Mouse (Mus musculus) heart, postnatal 10 days (tissue): Measurements from ENCODE around the gene Spcs2. TPM values are rescaled to one million over a fixed set of nuclear protein-coding genes. Genes with fewer than 3 reads are reported as not detected.

Experiments
- DNase-seq, 2 experiments: peaks; one replicate each; pipeline ENCODE4 v3.0.0; 2021
- intact Hi-C: fragments of 180-260 bp; cut with DNase I; formaldehyde crosslinking; loops from one replicate; pipeline ENCODE4 v1.15.1; 2025
- total RNA-seq, 2 experiments: library from RNA; stranded (reverse); gene quantifications; 2 replicates each; pipeline ENCODE4 v1.2.3; 2021

Spcs2 gene
- total RNA-seq, 2 experiments from 2014 or later, result 49.7 to 66.5 TPM

DNA sequence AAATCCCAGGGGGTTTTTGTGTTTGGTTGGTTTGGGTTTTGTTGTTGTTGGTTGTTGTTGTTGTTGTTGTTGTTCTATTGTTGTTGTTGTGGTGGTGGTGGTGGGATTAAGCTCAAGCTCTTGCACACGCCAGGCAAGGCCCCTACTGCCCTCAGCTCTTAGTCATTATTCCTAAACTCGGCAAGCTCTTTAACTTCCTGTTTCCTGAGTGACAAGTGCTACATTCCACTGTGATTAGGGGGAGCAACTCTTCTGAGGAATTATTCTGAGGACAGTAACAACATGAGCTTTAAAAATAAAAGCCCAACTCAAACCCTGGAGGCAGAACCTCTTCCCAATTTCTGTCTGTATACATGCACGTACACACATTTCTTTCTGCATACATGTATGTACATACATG lies 2.0 kb upstream of the Spcs2 start:
- intact Hi-C loops, result no loop called here
- peak in 1 of 2 experiments; percentile 23 for DNase-seq

DNA sequence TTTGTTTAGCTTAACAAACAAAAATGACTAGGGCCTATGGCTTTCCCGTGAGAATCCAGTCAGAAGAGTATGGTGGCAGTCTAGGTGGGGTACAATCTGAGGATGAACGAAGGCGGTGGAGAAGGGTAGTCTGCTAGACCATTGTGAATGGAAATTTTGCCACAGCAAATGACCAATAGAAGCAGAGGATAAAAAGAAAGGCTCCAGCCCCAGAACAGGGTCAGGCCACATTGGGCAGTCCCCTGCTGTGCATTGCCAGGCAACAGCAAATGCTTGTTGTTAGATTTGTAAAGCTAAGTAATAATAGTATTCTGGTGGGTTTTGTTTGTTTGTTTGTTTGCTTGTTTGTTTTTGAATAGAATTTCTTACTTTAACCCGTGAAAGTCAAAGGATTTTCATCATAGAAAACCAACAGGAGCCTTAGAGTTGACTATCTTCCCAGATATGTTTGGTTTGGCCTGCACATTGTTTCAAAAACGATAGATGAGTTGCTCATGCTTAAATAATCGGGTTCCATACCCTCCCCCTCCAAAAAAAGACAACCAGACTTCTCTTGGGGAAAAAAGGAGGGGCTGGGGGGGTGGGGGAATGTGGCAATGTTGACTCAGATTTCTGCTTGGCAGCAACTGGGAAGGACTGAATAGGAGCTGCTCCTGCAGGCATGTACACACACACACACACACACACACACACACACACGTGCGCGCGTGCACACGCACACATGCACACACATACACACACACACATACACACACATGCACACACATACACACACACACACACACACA lies 1.2 kb upstream of the Spcs2 start:
- intact Hi-C loops, result loop anchor here (5.0 kb wide), 1 partner anchor 37 kb away; the partner anchor contains the start of gene Neu3
- no peak for DNase-seq

DNA sequence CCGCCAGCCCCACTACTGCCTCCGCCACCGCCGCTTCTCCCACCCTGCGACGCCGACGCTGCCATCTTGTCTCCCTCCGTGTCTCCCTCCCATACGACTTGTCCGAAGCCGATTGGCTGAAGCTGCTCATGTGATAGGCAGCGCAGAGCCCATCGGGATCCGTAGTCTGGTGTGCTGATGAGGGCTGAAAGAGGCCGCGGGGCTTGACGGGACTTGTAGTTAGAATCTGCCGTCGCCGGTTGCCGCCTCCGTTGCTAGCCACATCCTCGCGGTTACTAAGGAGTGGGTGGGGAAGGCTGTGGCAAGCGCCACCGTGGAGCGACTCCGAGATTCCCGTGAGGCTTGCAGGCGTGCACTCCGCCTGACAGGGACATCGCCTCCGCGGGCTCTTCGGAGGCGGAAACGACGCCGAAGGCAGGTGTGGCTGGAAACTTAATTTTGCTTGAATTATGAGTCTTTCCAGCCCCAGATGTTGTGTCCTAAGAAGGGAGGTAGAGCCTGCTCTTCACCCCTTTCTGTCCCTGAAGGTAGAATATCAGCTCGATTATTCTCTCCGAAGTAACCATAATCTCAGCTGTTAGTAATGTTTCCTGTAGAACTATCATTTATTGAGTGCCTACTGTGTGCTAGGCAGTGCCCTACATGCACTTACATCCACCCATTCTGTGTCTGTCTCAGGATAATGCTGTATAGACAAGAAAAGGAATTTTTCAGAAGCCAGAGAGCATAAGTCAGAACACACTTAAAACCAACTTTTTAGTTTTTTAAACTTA lies 4.3 kb downstream of the Spcs2 start, which contains the start of gene Xrra1:
Gene Xrra1 (plus strand): TSS at position 304 of the 773 bp plus-strand sequence.
- intact Hi-C loops, result no loop called here
- DNase-seq, result peak; percentile 98

DNA sequence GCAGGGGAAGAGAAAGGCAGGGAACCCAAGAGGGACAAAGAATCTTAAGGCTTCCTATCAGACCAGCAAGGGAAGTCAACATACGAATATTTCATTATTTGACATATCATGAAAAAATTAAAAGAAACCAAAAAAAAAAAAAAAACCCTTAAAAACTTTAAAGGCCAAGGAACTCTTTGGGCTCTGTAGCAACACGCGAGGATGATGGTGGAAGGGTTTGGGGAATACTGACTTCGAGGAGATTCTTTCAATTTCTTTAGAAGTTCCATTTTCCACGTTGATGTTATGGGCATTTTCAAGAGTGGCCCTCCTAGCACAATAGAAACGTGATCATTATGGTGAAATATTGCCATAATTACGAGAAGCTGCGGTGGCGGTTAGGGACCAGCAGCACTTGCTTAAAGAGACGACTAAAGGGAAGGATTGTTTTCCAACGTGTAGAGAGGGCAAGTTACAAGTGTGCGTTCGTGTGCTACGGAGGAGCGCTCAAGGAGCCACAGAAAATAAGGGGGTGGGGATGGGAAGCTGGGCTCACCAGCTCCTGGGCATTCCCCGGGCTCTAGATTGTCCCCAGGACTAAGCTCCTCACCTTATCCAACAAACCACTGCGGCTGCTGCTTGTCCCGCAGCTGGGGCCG lies 5.0 kb downstream of the Spcs2 start:
- intact Hi-C loops, result no loop called here

DNA sequence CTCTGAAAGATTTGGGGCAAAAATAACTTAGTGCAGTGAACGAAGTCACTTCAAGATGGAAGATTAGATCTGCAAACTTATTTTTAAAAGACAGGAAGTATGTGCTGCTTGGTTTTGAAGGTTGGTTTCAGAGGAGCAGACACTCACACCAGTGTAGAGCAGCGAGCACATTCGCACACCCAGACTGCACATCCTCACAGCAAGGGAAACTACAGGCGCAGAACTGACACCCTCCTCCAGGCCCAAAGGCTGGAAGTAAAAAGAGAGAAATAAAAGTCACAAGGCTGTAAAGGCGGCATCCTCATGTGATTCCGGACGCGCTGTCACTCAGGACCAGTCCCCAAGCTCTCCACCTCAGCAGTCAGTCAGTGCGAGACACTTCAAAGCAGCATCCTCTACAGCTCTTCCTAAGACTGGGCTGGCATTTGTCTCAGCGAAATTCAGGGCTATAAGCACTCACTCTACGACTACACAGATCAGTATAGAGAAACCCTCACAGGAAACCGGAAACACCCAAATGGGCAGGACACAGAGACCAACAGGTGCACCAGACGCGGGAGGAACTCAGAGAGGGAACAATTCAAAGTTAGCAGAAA lies 6.9 kb downstream of the Spcs2 start:
- DNase-seq, result no peak
- intact Hi-C loops, result no loop called here

More for the DNA sequence above, 5.0 kb downstream of the Spcs2 start:
- DNase-seq, result no peak

DNA sequence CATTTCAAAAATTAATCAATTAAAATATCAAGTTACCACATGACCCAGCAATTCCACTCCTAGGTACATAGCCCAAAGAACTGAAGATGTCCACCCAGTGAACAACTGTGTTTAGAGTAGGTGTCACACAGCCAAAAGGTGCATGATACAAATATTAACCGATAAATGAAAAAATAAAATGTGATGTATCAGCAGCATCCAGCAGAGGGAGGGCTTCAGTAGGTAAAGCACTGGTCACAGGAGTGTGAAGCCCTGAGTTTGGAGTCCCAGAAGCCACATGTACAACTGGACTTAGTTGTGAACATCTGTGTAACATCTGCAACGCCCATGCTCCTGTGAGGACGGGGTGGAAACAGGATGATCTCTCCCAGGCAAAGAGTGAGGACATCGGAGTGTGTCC lies 9.0 kb downstream of the Spcs2 start:
- no peak for DNase-seq
- intact Hi-C loops, result no loop called here

DNA sequence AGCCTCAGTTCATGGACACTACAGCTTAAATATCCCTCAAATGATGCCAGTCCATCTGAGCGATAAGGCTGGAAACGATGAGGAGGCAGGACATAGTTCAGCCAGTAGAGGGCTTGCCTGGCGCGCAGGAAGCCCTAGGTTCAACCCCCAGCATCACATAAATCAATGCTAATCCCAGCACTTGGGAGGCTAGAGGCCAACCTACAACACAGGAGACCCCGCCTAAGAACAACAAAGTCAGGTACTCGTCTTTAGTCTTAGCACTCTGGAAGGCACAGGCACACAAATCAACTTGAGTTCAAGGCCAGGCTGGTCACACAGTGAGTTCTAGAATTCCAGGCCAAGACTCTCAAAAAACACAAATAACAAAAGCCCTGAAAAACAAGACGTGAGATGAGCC lies 9.9 kb downstream of the Spcs2 start:
- no peak for DNase-seq
- intact Hi-C loops, result no loop called here

DNA sequence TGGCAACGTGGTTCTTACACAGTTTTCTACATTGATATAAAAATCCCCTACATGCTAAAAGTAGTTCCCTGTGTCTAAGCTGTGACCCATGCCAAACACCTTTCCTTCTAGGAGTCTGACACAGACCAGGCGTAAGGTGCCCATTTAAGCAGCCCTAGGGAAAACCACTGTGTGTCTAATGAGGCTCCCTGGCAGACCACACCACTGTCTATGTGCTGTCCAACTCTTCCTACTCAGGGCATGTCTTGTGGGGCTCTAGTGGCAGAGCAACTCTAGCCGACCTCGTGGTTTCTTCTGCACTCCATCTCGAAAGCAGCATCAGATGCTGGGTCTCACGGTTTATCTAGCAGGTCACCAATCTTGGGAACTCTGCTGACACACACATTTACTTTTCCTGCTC lies 11.6 kb downstream of the Spcs2 start:
- intact Hi-C loops, result no loop called here
- DNase-seq, result no peak

DNA sequence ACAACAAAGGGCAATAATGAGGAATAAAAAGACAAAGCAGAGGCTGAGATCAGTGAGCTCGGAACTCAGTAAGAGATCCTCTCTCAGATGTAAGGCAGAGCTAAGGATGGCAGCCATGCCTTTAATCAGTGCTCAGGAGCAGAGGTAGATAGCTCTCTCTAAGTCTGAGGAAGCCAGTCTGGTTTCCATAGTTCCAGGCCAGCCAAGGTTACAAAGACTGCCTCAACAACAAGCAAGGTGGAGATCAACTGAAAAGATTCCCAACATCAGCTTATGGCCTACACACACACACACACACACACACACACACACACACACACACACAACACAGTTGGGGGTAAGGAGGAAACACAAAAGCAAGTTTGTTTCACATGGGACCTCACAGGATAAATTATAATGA lies 12.1 kb downstream of the Spcs2 start:
- DNase-seq, result no peak
- intact Hi-C loops, result no loop called here

DNA sequence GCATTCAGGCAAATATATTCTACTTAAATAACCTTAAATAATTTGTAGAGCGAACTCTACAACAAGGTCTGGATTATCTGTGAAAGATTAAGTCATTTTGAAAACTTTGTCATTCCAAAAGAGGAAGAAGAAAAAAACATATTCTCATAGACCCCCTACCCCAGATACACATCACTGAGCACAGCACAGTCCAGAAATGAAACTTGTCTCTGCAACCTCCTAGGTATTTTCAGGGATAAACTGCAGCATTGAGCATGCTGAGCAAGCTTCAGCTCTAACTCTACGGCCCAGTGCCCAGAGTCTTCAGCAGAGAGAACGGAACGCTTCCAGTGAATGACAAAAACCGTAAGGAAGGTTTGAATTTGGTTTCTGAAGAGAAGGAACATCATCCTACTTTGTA lies 12.7 kb downstream of the Spcs2 start:
- intact Hi-C loops, result no loop called here
- DNase-seq, result no peak

DNA sequence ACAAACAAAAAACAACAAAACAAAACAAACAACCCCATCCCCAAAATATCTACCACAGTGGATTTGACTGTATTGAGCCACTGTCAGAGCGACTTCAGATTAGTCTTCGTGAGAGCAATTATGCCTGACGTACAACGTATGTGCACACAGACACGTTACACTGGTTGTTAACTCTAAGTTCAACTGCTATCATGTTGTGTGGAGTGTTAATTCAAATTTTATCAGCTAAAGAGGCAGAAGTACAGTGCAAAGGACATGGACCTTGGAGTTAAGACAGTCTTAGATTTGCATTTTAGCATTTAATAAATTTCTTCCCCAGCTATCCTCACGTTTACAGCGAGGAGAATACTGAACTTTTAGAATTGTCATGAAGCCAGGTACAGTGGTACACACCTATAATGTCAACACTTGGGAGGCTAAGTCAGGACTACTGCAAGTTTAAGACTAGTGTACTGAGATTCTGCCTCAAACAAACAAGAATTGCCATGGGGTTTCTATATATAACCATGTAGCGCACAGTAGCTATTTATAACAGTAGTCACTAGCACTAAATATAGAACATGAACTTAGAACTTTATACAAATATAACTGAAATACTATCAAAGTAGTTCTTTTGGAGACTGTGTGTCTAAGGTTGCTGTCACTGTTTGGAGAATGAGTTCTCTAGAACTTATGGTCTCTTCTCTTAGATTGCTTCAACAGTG lies 17.6 kb downstream of the Spcs2 start:
- intact Hi-C loops, result no loop called here
- no peak for DNase-seq

DNA sequence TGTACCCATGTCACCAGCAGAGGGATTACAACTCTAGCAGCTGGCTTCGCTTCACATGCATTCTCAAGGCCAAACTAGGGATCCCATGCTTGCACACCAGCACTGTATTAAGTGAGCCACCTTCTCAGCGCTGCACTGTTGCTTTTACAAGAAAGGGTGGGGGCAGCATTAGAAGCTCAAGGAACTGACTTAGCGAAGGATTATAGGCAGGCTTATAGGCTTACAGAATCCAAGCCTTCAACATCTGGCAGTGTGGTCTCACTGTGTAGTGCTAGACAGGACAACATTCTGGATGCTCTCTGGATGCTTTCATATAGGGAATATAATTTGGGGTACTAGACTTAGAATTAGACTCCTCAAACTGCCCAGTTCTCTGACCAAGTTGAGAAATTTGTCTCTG lies 25.0 kb downstream of the Spcs2 start:
- no peak for DNase-seq
- intact Hi-C loops, result no loop called here

DNA sequence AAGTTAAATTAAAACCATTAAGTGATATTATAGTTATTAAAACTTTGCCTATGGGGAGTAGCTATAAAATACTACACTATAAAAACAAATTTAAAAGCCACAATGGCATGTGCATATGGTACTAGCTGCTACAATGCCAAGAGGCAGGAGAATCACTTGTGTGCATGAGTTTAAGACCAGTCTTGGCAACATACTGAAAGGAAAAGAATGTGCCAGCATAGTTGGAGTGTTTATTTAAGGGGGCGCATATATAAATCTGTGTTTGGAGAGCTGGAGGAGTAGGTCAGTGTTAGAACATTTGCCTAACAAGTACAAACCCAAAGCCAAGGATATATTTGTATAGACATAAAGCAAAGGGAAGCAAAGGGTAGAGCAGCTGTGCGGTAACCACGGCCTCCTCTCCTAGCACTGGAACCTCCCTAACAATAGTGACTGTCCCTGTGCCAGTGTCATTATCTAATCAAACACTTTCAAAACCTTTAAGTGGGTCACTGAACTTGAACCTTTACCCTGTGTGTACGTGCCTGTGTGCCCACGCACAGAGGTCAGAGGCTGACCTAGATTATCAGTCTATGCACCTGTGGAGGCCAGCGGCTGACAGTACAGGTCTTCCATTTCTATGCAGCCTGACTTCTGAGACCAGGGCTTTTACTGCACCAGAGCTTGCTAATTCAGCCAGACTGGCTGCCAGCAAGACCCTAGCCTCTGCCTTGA lies 25.7 kb downstream of the Spcs2 start:
- DNase-seq, result no peak
- intact Hi-C loops, result no loop called here

DNA sequence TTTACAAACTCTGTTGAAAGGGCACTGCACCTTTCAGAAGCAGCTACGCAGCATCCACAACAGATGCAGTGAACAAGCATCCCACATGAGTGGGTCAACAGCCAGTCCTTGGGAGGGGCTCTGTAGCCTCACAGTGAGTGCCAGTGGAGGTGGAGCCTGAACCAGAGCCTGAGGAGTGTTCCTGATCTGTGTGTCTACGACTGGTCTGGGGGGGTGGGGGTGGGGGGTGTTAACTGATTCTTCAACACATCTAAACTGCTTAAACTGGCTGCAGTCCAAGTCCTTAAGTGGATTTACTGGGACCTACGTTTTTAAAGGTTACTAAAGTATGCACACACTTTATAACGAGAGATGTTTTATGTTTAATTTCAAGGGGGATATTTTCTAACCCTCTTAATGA lies 26.5 kb downstream of the Spcs2 start:
- no peak for DNase-seq
- intact Hi-C loops, result no loop called here

DNA sequence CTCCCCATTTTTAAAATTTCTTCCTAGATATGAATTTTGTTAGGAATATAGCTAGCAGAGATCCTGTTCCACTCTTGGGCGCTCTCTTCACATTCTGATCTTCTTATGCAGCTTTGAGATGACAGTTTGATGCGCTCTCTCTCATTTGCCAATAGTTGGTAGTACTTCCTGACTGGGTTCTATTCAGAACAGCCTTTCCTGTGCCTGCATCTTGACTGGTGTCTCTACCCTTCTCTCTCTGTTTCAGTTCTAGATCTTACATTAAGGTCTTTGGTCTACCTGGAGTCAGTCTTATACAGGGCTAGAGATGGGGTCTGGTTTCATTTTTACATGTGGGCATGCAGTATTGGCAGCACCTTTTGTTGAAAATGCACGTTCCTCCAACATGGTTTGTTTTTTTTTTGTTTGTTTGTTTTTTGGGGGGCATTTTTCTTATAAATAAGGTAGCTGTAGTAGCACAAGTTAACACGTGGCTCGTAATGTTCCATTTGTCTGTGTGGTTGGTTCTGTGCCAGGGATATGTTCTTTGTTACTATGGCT lies 28.9 kb downstream of the Spcs2 start:
- intact Hi-C loops, result no loop called here

DNA sequence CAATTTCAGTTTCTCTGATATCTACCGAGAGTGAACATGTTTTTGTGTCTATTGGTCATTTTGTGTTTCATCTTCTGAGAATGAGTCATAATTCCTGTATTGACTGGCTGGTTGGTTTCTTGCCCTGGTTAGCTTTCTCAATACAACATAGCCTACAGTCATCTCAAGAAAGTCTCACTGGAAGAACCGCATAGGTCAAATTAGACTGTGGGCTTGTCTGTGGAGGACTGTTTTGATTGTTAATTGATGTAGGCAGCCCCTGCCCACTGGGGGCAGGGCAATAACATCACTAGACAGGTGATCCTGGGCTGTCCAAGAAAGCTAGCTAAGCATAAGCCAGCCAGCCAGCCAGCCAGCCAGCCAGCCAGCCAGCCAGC lies 29.4 kb downstream of the Spcs2 start:
- intact Hi-C loops, result no loop called here
- no peak for DNase-seq

More for the DNA sequence above, 28.9 kb downstream of the Spcs2 start:
- no peak for DNase-seq

DNA sequence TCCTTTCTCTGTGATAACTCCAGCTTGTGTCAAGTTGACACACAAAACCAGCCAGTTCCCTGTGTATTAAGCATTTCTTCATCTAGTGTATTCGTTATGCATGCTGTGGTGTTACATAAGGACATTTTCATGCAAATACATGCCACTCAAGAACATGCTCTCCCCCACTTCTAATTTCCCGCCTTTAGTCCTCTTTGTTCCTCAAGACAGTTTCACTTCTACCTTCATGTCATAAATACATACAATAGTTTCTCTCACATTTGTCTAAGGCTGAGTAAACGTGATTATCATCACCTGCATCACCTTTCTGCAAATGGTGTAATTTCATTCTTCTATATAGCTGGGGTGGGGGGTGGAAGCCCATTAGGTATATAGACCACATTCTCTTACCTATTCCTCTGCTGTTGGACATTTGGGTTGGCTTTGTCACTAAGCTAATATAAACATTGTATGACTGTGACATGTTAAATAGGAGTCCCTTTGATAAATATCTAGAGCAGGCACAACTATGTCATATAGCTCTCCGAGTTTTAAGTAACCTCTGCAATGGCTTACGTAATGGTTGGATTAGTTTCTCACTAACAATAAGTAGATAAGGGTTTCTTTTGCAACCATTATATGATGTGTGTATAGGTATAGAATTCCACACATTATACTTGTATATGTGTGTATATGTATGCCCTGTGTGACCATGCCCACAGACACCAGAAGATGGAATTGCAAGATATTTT lies 30.0 kb downstream of the Spcs2 start:
- no peak for DNase-seq
- intact Hi-C loops, result no loop called here

DNA sequence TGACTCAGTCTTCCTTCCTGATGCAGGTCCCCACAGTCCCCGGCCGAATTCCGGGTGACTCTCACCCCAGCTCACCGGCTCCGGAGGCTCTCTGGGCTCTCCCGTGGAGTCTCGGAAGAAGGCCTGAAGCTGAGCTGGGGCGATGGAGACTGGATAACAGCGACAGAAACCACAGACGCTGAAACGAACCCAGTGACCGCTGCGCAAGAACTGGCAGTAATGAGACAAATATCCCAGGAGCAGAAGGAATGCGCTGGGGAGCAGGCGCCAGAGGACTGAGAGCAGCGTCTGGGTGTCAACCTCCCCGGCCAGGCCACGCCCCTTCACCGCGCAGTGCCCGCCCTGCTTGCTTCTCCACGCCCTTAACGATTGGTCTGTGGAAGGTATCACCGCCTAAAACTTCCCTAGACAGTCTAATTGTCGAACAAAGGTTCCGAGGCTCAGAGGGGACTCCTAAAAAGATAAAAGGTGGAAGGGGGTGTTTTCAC lies 35.1 kb downstream of the Spcs2 start, which contains the start of gene Neu3:
Gene Neu3 (minus strand): TSS at position 335 of the 488 bp plus-strand sequence.
- intact Hi-C loops, result loop anchor here (5.0 kb wide), 1 partner anchor 34 kb away; the partner anchor contains the start of gene Spcs2
- DNase-seq, result peak; percentile 96
